Mouse (Mus musculus) Patski (cell line): ENCODE results near the gene Sost. TPM values are rescaled to one million over a fixed set of nuclear protein-coding genes. Genes with fewer than 3 reads are reported as not detected.
A peak's percentile ranks its signal among the peaks of the same experiment; 100 is the strongest.

ENCODE experiments used
- ATAC-seq: fragments of 100-300 bp; one replicate; pipeline ENCODE4 v1.8.0; 2021
- CTCF ChIA-PET: fragments of 350-600 bp; sonication (Branson Sonifier 250); formaldehyde crosslinking; loops from one replicate; lab custom pipeline; 2022; ENCODE audit warnings: inconsistent platforms; lab: Charles Lee
- POLR2A ChIA-PET: fragments of 350-600 bp; sonication (Branson Sonifier 250); formaldehyde crosslinking; loops from one replicate; lab custom pipeline; 2022; ENCODE audit warnings: antibody characterized with exemption, inconsistent platforms; lab: Charles Lee
- DNase-seq: peaks from one replicate; pipeline ENCODE4 v3.0.0-alpha.2; 2011; ENCODE audit warnings: low read depth, low spot score
- H3K27me3 ChIP-seq: fragments of 371-371 bp; one replicate; pipeline ENCODE4 v1.5.1; 2021
- CTCF ChIP-seq: fragments of 100-300 bp; IDR thresholded peaks from one replicate; pipeline ENCODE4 v1.5.1; 2021
- in situ Hi-C: fragments of 300-500 bp; cut with MboI; formaldehyde crosslinking; loops from 3 replicates; pipeline ENCODE4 v1.11.1; 2018; ENCODE audit warnings: low pct_unique_long_range_greater_than_20kb, mixed read lengths
- polyA plus RNA-seq: library from polyadenylated mRNA; unstranded; gene quantifications from one replicate; pipeline ENCODE4 v1.2.3, GENCODE M21; 2021

The Sost gene
- polyA plus RNA-seq, 1 experiment from 2014 or later: not detected

- in situ Hi-C loops: no loop called here
- ATAC-seq (no peak), DNase-seq (no peak)
- TF ChIP-seq CTCF: no peak
- POLR2A ChIA-PET: interaction anchor here (0.8 kb wide), 1 partner anchor 10 kb away, joined by 3 read pairs; the partner anchor contains the start of gene Cfap97d1
- CTCF ChIA-PET: interaction anchor here (1.6 kb wide), 1 partner anchor 63 kb away, joined by 4 read pairs; no protein-coding TSS in a partner anchor
- no peaks in the 10 kb centered on the region for H3K27me3 ChIP-seq
Observed at GRCm38 (mm10) chr11:101973496-101973895, 6.7 kb upstream of the Sost start.

GRCm38 (mm10) chr11:101972651-101973050 is 5.8 kb upstream of the Sost start:
- in situ Hi-C loops: no loop called here
- TF ChIP-seq CTCF: no peak
- no peak for DNase-seq
- no peak for ATAC-seq
- no peaks in the 10 kb centered on the region for H3K27me3 ChIP-seq
- CTCF ChIA-PET: no interaction called here
- POLR2A ChIA-PET: interaction anchor here (0.6 kb wide), 1 partner anchor 58 kb away, joined by 7 read pairs; no protein-coding TSS in a partner anchor

- in situ Hi-C loops: no loop called here
- no peak for TF ChIP-seq CTCF
- H3K27me3 ChIP-seq: no peaks in the 10 kb centered on the region
- ChIA-PET POLR2A (no interaction called here), CTCF (no interaction called here)
- no peak for DNase-seq
- ATAC-seq: no peak
Observed at GRCm38 (mm10) chr11:101972097-101972496, 5.3 kb upstream of the Sost start.

GRCm38 (mm10) chr11:101971410-101971809 is 4.6 kb upstream of the Sost start:
- ChIA-PET CTCF (no interaction called here), POLR2A (no interaction called here)
- ATAC-seq: no peak
- peak; percentile 90 for TF ChIP-seq CTCF
- in situ Hi-C loops: no loop called here
- H3K27me3 ChIP-seq: peaks cover under 1% of the 10 kb centered on the region
- no peak for DNase-seq

GRCm38 (mm10) chr11:101969835-101970234 is 3.0 kb upstream of the Sost start:
- DNase-seq: no peak
- CTCF ChIA-PET: interaction anchor here (1.0 to 4.9 kb wide), 9 partner anchors 9 to 199 kb away, joined by 3 to 61 read pairs (median 13); no protein-coding TSS in a partner anchor
- TF ChIP-seq CTCF: no peak
- POLR2A ChIA-PET: interaction anchor here (0.6 to 1.7 kb wide), 2 partner anchors 51 to 156 kb away, joined by 3 to 9 read pairs; no protein-coding TSS in a partner anchor
- peaks cover 3% of the 10 kb centered on the region for H3K27me3 ChIP-seq
- in situ Hi-C loops: loop anchor here (5.0 kb wide), 2 partner anchors 48 to 158 kb away; no protein-coding TSS in a partner anchor
- ATAC-seq: no peak

GRCm38 (mm10) chr11:101968791-101969190 is 2.0 kb upstream of the Sost start:
- ChIA-PET CTCF (interaction anchor here (0.6 to 4.9 kb wide), 24 partner anchors 10 to 248 kb away, joined by 3 to 61 read pairs (median 4); partner anchors contain the start of gene Cfap97d1), POLR2A (interaction anchor here (0.9 to 1.7 kb wide), 3 partner anchors 16 to 53 kb away, joined by 3 to 9 read pairs (median 4); no protein-coding TSS in a partner anchor)
- peaks cover 11% of the 10 kb centered on the region for H3K27me3 ChIP-seq
- in situ Hi-C loops: loop anchor here (5.0 kb wide), 2 partner anchors 46 to 156 kb away; no protein-coding TSS in a partner anchor
- DNase-seq (peak; percentile 33), ATAC-seq (peak; percentile 33)
- TF ChIP-seq CTCF: peak; percentile 98

- TF ChIP-seq CTCF: no peak
- DNase-seq (no peak), ATAC-seq (no peak)
- ChIA-PET CTCF (interaction anchor here (0.8 to 4.9 kb wide), 21 partner anchors 10 to 248 kb away, joined by 3 to 61 read pairs (median 4); partner anchors contain the start of gene Cfap97d1), POLR2A (interaction anchor here (0.7 to 1.7 kb wide), 4 partner anchors 15 to 52 kb away, joined by 3 to 9 read pairs (median 5); no protein-coding TSS in a partner anchor)
- in situ Hi-C loops: loop anchor here (5.0 kb wide), 2 partner anchors 46 to 156 kb away; no protein-coding TSS in a partner anchor
- H3K27me3 ChIP-seq: peaks cover 15% of the 10 kb centered on the region
Observed at GRCm38 (mm10) chr11:101968311-101968710, 1.5 kb upstream of the Sost start.

GRCm38 (mm10) chr11:101965553-101965952 is 1.3 kb downstream of the Sost start:
- DNase-seq (no peak), ATAC-seq (no peak)
- no peak for TF ChIP-seq CTCF
- in situ Hi-C loops: loop anchor here (5.0 kb wide), 2 partner anchors 43 to 153 kb away; no protein-coding TSS in a partner anchor
- H3K27me3 ChIP-seq: peaks cover 39% of the 10 kb centered on the region
- ChIA-PET POLR2A (no interaction called here), CTCF (interaction anchor here (4.9 kb wide), 1 partner anchor 46 kb away, joined by 61 read pairs; no protein-coding TSS in a partner anchor)

GRCm38 (mm10) chr11:101964647-101965046 is 2.2 kb downstream of the Sost start:
- H3K27me3 ChIP-seq: peaks cover 40% of the 10 kb centered on the region
- ATAC-seq (no peak), DNase-seq (no peak)
- TF ChIP-seq CTCF: no peak
- in situ Hi-C loops: loop anchor here (5.0 kb wide), 2 partner anchors 42 to 152 kb away; no protein-coding TSS in a partner anchor
- ChIA-PET CTCF (interaction anchor here (1.0 to 1.6 kb wide), 3 partner anchors 13 to 46 kb away, joined by 3 to 8 read pairs (median 5); no protein-coding TSS in a partner anchor), POLR2A (interaction anchor here (1.5 kb wide), 1 partner anchor 19 kb away, joined by 4 read pairs; the partner anchor contains the start of gene Cfap97d1)

- ChIA-PET CTCF (interaction anchor here (1.0 to 1.6 kb wide), 4 partner anchors 14 to 45 kb away, joined by 3 to 8 read pairs (median 4); no protein-coding TSS in a partner anchor), POLR2A (interaction anchor here (0.7 to 1.5 kb wide), 2 partner anchors 20 to 97 kb away, joined by 4 to 6 read pairs; partner anchors contain the start of gene Cfap97d1)
- no peak for TF ChIP-seq CTCF
- in situ Hi-C loops: no loop called here
- no peak for DNase-seq
- no peak for ATAC-seq
- peaks cover 48% of the 10 kb centered on the region for H3K27me3 ChIP-seq
Observed at GRCm38 (mm10) chr11:101963473-101964291, 3.1 kb downstream of the Sost start.
